ENCODE assay signal across 11 mouse cellular contexts in genomic region chr17:3862384-3862783, GRCm38 (mm10).
A peak's percentile ranks its signal among the peaks of the same experiment; 100 is the strongest.
DNase-seq lines count a peak whose midpoint lies in the region; ATAC-seq lines count a peak whose summit lies in the region.
"Had no signal": no experiment of that assay in that cellular context is flagged by ENCODE, and none has a peak within 500 bp of the region (broad histone marks: within the 10 kb centered on the region; RNA-seq: fewer than 3 reads in every experiment).

No protein-coding gene starts in this region.

- ATAC-seq in frontal cortex, adult (ENCODE audit: low TSS enrichment) = no peak
- ATAC-seq: forebrain, embryonic 13.5 days had no signal

- H3K4me1 ChIP-seq in heart, embryonic 10.5 days = no peaks in the 10 kb centered on the region
- H3K4me1 ChIP-seq: forebrain, embryonic 13.5 days; liver, embryonic 15.5 days had no signal

- 17% methylated on average over 2 of the region's 2 CpGs for WGBS in heart, embryonic 10.5 days

- H3K27ac ChIP-seq in heart, embryonic 10.5 days = no peak overlapping the region
- H3K27ac ChIP-seq: forebrain, embryonic 13.5 days; liver, embryonic 15.5 days had no signal

- DNase-seq in heart, postnatal 4 days = peak; percentile 5
- DNase-seq in heart, embryonic 10.5 days (ENCODE audit: low spot score) = no peak
- peak; percentile 8 for DNase-seq in lung, postnatal 36 days
- DNase-seq in lung, postnatal 25 days (ENCODE audit: low spot score) = no peak
- peak; percentile 14 for DNase-seq in adrenal gland, adult 2 months
- DNase-seq in retina, embryonic 14.5 days (ENCODE audit: low spot score) = peak; percentile 9
- DNase-seq in testis, postnatal 10 days (ENCODE audit: low spot score) = no peak
- DNase-seq: thymus, adult 2 months had no signal

- no peaks in the 10 kb centered on the region for H3K36me3 ChIP-seq in heart, embryonic 10.5 days
- H3K36me3 ChIP-seq: liver, embryonic 15.5 days had no signal

- no peaks in the 10 kb centered on the region for H3K9me3 ChIP-seq in heart, embryonic 10.5 days
- H3K9me3 ChIP-seq: forebrain, embryonic 13.5 days; liver, embryonic 15.5 days had no signal

- no peaks in the 10 kb centered on the region for H3K27me3 ChIP-seq in heart, embryonic 10.5 days (ENCODE audit: insufficient read depth, poor library complexity, severe bottlenecking)
- H3K27me3 ChIP-seq: forebrain, embryonic 13.5 days; liver, embryonic 15.5 days had no signal

- H3K4me3 ChIP-seq in heart, embryonic 10.5 days = no peak overlapping the region
- H3K4me3 ChIP-seq: forebrain, embryonic 13.5 days; liver, embryonic 15.5 days had no signal

Comparison
In these comparisons a context has a peak if more than half of its experiments do, and no peak if none do; other contexts are left out.
1. DNase-seq: peak in heart, postnatal 4 days (single experiment), lung, postnatal 36 days (single experiment), adrenal gland, adult 2 months (single experiment) and retina, embryonic 14.5 days (single experiment); none in heart, embryonic 10.5 days (single experiment), lung, postnatal 25 days (single experiment) and testis, postnatal 10 days (single experiment).